Mouse (Mus musculus) limb, embryonic 10.5 days (tissue): Measurements from ENCODE around the gene Cryba1. TPM values are rescaled to one million over a fixed set of nuclear protein-coding genes. Genes with fewer than 3 reads are reported as not detected.

Experiments
- polyA plus RNA-seq: library from polyadenylated mRNA; unstranded; fragments of >200 nt; fragmentation: Nextera tagmentation; extraction: Ambion mirVana; gene quantifications from 2 replicates; pipeline ENCODE4 v1.2.1, GENCODE M21; 2016

Cryba1 gene
- polyA plus RNA-seq, 1 experiment from 2014 or later = not detected

Other genes starting within 250 kb of the Cryba1 start
- 12.5 and 13.4 TPM in 2 replicates for gene Ankrd13b, start 235.6 kb downstream of the Cryba1 start, polyA plus RNA-seq
- gene Git1, start 231.7 kb downstream of the Cryba1 start, polyA plus RNA-seq = 13.6 and 14.8 TPM in 2 replicates
- 1.4 and 2.0 TPM in 2 replicates for gene Abhd15, start 210.2 kb downstream of the Cryba1 start, polyA plus RNA-seq
- 33.4 and 38.7 TPM in 2 replicates for gene Trp53i13, start 209.3 kb downstream of the Cryba1 start, polyA plus RNA-seq
- gene Gm10392, start 206.1 kb downstream of the Cryba1 start, polyA plus RNA-seq = 0.14 TPM in 1 of 2 replicates, not detected in the other
- gene Taok1, start 117.5 kb downstream of the Cryba1 start, polyA plus RNA-seq = 8.4 and 9.9 TPM in 2 replicates
- gene Nufip2, start 39.1 kb downstream of the Cryba1 start, polyA plus RNA-seq = 3.7 and 4.0 TPM in 2 replicates
- gene Myo18a, start 38.0 kb upstream of the Cryba1 start, polyA plus RNA-seq = 25.6 and 29.5 TPM in 2 replicates
- gene Gm10277, start 62.5 kb upstream of the Cryba1 start, polyA plus RNA-seq = 1.1 and 1.4 TPM in 2 replicates
- gene Pipox, start 168.8 kb upstream of the Cryba1 start, polyA plus RNA-seq = 0.34 and 0.48 TPM in 2 replicates
- 0.11 and 0.14 TPM in 2 replicates for gene Sez6, start 205.5 kb upstream of the Cryba1 start, polyA plus RNA-seq